Mouse (Mus musculus) CH12.LX (cell line): ENCODE results near the gene Tedc1.

Experiments
- CHD1 ChIP-seq: IDR thresholded peaks from 2 replicates; pipeline ENCODE4 v1.6.1; 2012; ENCODE audit warnings: low read depth, low read length, improper control_type of control experiment, inconsistent platforms
- CTCF ChIP-seq, 2 experiments: IDR thresholded peaks in 1 of 2; conservative IDR thresholded peaks in 1 of 2; 2 replicates each; pipeline ENCODE4 v1.5.1; 2011 to 2012; ENCODE audit warnings: low read depth in 2 of 2, low read length in 2 of 2, improper control_type of control experiment in 1 of 2, inconsistent platforms in 1 of 2, mild to moderate bottlenecking in 1 of 2, moderate library complexity in 1 of 2
- KAT2A ChIP-seq: IDR thresholded peaks from 2 replicates; pipeline ENCODE4 v1.6.1; 2012; ENCODE audit warnings: low read length, improper control_type of control experiment, inconsistent platforms; ENCODE audit not compliant: insufficient replicate concordance
- MAFK ChIP-seq: IDR thresholded peaks from 2 replicates; pipeline ENCODE4 v1.6.1; 2011; ENCODE audit warnings: low read length, improper control_type of control experiment; ENCODE audit not compliant: insufficient replicate concordance
- POLR2A ChIP-seq: IDR thresholded peaks from 2 replicates; pipeline ENCODE4 v1.6.1; 2011; ENCODE audit warnings: low read depth, mild to moderate bottlenecking, improper control_type of control experiment, low read length
- POLR2AphosphoS2 ChIP-seq: IDR thresholded peaks from 2 replicates; pipeline ENCODE4 v1.6.1; 2011; ENCODE audit warnings: low read depth, low read length, improper control_type of control experiment
- USF1 ChIP-seq: IDR thresholded peaks from 2 replicates; pipeline ENCODE4 v1.6.1; 2014; ENCODE audit warnings: low read depth, mild to moderate bottlenecking, inconsistent platforms, low read length, improper control_type of control experiment
- ZC3H11A ChIP-seq: IDR thresholded peaks from 2 replicates; pipeline ENCODE4 v1.6.1; 2012; ENCODE audit warnings: low read depth, mild to moderate bottlenecking, inconsistent platforms, low read length, improper control_type of control experiment

DNA sequence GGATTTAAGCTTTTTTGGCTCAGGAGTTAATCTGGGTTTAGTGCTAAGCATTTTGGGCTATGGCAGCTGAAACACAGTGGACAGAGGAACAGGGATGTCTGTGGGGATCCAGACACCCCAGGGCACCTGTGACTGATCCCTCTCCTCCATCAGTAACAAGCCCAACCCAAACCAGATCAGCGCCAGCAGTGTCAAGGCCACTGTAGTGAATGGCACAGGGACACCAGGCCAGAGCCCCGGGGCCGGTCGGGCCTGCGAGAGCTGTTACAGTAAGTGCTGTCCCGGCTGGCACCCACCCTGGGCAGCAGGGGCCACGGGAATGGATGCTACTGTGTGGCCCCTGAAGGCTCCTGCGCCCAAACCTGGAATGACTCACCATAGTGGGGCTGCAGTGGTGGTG, 25.5 kb upstream of the Tedc1 start:
- TF ChIP-seq KAT2A (no peak), ZC3H11A (no peak), CHD1 (no peak), MAFK (no peak), CTCF (conservative IDR thresholded peaks at IDR 0.05 in 1 of 2, IDR thresholded peaks at IDR 0.05 in 1 of 2; ENCODE audit: low read depth in 2 of 2, low read length in 2 of 2) (no peak), POLR2A (no peak), POLR2AphosphoS2 (no peak), USF1 (no peak)
